Mouse (Mus musculus): ENCODE data around the gene Gm17604. TPM values are rescaled to one million over a fixed set of nuclear protein-coding genes. Genes with fewer than 3 reads are reported as not detected.
A peak's percentile ranks its signal among the peaks of the same experiment; 100 is the strongest.

The Gm17604 gene
- polyA plus RNA-seq (2012; rRNA removed), result not detected in 2 replicates

DNA sequence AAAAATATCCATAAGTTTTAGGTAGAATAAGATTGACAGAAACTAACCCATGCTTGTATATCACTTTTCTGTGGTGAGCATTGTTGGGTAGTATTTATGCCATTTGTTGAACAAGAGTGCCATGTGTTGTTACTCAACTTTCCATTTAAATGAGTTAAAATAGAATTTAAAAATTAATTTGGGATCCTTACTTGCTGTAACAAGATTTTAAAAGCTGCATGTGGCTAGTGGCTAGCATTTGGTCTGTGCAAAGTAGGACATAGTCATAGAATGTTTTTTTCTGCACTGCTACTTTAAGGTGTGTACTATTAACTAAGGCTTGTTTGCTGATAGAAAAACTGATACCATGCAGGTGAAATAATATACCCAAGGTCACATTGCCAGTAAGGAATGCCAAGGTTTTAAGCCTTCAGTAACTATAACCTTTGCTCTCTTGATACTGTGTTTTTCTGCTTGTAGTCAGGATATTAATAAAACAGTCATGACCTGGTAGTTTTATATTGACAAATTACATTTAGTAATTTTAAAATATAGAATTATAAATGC lies at the start of gene Gm17604:
Gene Gm17604 (minus strand): TSS at position 51 of the 546 bp plus-strand sequence.
- TF ChIP-seq CTCF (IDR thresholded peaks at IDR 0.05; ENCODE audit: borderline replicate concordance, extremely low read depth, insufficient read depth, insufficient read length) (no peak), POLR2A (IDR thresholded peaks at IDR 0.05; ENCODE audit: borderline replicate concordance, extremely low read depth, insufficient read depth, insufficient read length, poor library complexity, severe bottlenecking) (no peak)
- DNase-seq (ENCODE audit: low read depth), result no peak

DNA sequence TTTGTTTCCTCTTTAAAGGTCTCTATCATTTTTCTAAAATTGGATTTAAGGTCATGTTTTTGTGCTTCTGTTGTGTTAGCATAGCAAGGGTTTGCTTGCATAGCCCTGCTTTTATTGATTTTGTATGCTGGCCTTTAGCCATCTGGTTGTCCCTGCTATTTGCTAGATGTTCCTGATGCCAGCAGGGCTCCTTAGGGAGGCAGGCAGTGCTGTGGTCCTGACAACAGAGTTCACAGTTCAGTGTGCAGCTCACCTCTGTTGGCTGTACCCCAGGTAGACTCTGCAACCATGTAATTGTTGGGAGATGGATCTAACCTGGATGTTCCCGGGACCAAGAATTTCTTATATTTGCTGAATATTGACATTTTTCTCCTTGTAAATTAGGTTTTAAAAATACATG lies 45.3 kb upstream of the Gm17604 start:
- DNase-seq (ENCODE audit: low read depth), result no peak
- TF ChIP-seq CTCF (IDR thresholded peaks at IDR 0.05; ENCODE audit: borderline replicate concordance, extremely low read depth, insufficient read depth, insufficient read length), result no peak
- no peak for TF ChIP-seq POLR2A (IDR thresholded peaks at IDR 0.05; ENCODE audit: borderline replicate concordance, extremely low read depth, insufficient read depth, insufficient read length, poor library complexity, severe bottlenecking)

DNA sequence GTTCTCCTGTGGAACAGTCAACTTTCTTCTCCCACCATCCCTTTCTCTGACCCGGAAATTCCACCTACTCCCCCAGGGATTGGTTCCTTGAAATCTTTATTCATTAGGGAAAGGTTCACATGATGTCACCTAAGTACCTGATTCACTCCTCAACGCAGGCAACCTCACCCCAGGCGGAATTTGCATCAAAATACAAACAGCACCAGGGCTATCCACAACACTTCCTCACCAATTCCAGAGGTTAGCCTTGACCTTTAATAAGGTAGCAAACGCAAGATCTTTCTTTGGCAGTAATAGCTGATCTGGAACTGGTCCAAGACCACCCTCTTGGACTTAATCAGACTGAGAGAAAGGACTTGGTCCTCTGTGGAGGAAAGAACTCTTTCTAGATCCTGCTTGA lies 1.5 kb downstream of the Gm17604 start:
- DNase-seq (ENCODE audit: low read depth), result no peak
- TF ChIP-seq POLR2A (IDR thresholded peaks at IDR 0.05; ENCODE audit: borderline replicate concordance, extremely low read depth, insufficient read depth, insufficient read length, poor library complexity, severe bottlenecking), result no peak
- no peak for TF ChIP-seq CTCF (IDR thresholded peaks at IDR 0.05; ENCODE audit: borderline replicate concordance, extremely low read depth, insufficient read depth, insufficient read length)

DNA sequence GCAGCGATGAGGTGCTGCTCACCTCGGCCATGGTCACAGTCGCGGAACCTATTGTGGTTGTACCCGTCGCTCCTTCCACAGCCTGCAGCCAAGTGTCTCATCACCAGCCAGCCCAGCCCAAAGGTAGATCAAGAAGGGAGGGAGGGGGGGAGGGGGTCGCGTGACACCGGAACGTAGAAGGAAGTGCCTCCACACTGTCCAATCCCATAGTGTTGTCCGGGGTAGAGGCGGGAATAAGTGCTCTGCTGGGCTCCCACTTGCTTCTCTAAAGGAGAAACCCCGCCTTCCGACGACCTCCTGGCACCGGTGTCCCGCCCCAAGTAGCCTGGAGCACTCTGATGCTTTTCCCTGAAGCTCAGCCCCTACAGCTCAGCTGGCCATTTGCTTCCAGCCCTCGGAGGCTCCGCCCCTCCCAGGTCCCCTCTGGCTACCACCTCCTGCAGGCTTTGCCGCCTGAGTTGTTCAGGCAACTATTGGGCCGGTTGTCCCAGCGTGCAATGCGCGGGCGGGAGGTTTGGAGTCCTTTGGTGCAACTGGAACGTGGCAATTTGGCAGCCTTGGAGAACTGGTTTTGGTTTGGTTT lies 24.3 kb downstream of the Gm17604 start, which contains the start of the genes Mospd2 and Fancb:
Gene Mospd2 (minus strand): TSS at position 183 of the 583 bp plus-strand sequence.
Gene Fancb (plus strand): TSS at position 400 of the 583 bp plus-strand sequence.
- peak; percentile 96 for DNase-seq (ENCODE audit: low read depth)
- TF ChIP-seq CTCF (IDR thresholded peaks at IDR 0.05; ENCODE audit: borderline replicate concordance, extremely low read depth, insufficient read depth, insufficient read length), result no peak
- TF ChIP-seq POLR2A (IDR thresholded peaks at IDR 0.05; ENCODE audit: borderline replicate concordance, extremely low read depth, insufficient read depth, insufficient read length, poor library complexity, severe bottlenecking), result no peak

DNA sequence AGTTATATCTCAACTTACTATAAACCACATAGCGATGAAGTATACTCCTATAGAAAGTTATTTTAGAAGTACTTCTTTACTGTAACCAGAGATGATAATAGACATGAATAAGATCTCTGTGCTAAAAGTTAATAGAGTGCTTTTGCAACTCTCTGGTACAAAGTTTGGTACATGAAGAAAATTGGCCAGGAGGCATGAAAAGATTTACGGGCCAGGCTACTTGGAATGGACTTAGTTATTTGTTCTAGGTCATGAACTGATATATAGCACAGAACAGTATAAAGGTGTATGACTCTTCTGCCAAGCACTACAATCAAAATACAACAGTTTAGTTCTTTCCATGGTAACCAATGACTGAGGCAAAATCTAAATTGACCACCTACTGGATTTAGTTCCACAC lies 25.8 kb downstream of the Gm17604 start:
- no peak for TF ChIP-seq POLR2A (IDR thresholded peaks at IDR 0.05; ENCODE audit: borderline replicate concordance, extremely low read depth, insufficient read depth, insufficient read length, poor library complexity, severe bottlenecking)
- TF ChIP-seq CTCF (IDR thresholded peaks at IDR 0.05; ENCODE audit: borderline replicate concordance, extremely low read depth, insufficient read depth, insufficient read length), result no peak
- no peak for DNase-seq (ENCODE audit: low read depth)

DNA sequence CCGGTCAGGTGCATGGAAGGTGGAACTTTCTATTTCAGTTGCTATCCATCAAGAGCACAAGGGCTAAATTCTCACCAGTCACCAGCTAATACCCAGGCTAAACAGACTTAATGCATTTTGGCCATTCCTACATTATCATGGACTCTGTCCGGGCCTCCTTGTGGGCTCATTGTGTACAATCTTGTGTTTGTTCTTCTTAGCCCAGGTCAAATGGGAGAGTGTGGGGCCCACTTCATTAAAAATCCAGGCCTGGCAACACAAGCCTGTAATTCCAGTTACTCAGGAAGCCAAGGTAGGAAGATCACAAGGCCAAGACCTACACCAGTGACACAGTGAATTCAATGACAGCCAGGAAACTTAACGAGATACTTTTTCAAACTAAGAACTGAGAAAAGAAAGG lies 33.4 kb downstream of the Gm17604 start:
- TF ChIP-seq CTCF (IDR thresholded peaks at IDR 0.05; ENCODE audit: borderline replicate concordance, extremely low read depth, insufficient read depth, insufficient read length) (no peak), POLR2A (IDR thresholded peaks at IDR 0.05; ENCODE audit: borderline replicate concordance, extremely low read depth, insufficient read depth, insufficient read length, poor library complexity, severe bottlenecking) (no peak)
- no peak for DNase-seq (ENCODE audit: low read depth)

DNA sequence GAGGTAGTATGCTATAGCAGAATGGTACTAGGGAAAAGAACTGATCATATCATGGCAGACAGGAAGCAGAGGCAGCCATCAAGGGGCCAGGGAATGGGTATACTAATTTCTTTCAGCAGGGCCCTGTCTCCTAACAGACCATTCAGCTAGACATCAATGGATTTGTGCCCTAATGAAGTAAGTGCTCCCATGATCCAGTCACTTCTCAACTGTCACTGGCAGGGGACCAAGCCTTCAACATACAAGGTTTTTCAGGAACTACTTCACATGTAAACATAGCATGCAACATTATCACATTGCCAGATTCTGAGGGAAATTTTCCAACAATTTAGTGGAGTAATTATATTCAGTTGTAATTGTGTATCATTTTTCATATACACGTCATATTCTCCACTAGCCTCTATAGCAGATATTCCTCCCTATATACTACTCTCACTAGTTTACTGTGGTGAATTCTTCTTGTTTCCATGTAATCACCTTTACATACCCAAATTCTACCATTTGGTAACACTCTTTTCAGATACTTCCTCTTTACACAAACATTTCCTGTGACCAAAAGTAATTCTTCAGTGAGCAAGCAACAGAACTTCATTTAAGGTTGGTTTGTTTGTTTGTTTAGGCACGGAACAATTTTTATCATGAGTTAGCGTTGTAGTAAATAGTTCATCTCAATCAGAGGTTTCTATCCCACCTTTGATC lies 38.7 kb downstream of the Gm17604 start:
- TF ChIP-seq CTCF (IDR thresholded peaks at IDR 0.05; ENCODE audit: borderline replicate concordance, extremely low read depth, insufficient read depth, insufficient read length), result no peak
- no peak for TF ChIP-seq POLR2A (IDR thresholded peaks at IDR 0.05; ENCODE audit: borderline replicate concordance, extremely low read depth, insufficient read depth, insufficient read length, poor library complexity, severe bottlenecking)
- no peak for DNase-seq (ENCODE audit: low read depth)

Other genes starting within 250 kb of the Gm17604 start
- 16.1 and 17.4 TPM in 2 replicates for gene Mospd2, start 24.5 kb downstream of the Gm17604 start, polyA plus RNA-seq (2012; rRNA removed)
- 2.4 and 2.9 TPM in 2 replicates for gene Fancb, start 24.2 kb downstream of the Gm17604 start, polyA plus RNA-seq (2012; rRNA removed)